Mouse (Mus musculus): ENCODE results near the gene Slc22a16.
A peak's percentile ranks its signal among the peaks of the same experiment; 100 is the strongest.

DNA sequence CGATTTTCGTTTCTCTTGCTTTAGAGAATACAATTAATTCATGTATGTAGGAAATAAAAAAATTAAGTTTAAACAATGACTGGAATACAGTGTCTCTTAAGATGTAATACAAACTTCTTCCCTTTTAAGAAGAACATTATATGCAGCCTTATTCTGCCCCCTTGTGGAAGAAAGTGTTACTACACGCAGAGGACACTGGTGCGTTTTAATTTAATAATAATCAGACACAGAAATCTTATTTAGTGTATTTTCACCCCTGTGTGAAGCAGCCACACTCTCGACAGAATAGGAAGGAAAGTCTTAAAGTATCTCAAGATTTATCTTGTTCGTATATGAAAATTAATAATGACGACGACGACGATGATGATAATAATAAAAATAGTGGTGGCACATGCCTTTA, 45.1 kb upstream of the Slc22a16 start:
- TF ChIP-seq CTCF (IDR thresholded peaks at IDR 0.05; ENCODE audit: low read depth, low read length), result peak; percentile 59
- no peak for TF ChIP-seq GATA1 (IDR thresholded peaks at IDR 0.05; ENCODE audit: borderline replicate concordance, low read length)
- TF ChIP-seq GATA2 (IDR thresholded peaks at IDR 0.05; ENCODE audit: borderline replicate concordance, low read depth, low read length), result no peak
- no peak for TF ChIP-seq TAL1 (conservative IDR thresholded peaks at IDR 0.05; ENCODE audit: low read depth, low read length)

All from G1E (cell line).